Mouse (Mus musculus) spleen, postnatal 4 days (tissue): ENCODE results near the gene Sec16b.

Source experiments
- DNase-seq, 2 experiments: peaks; one replicate each; pipeline ENCODE4 v3.0.0; 2022; ENCODE audit warnings: low spot score in 2 of 2

Gene Sec16b

GRCm38 (mm10) chr1:157506522-157506921 is at the start of gene Sec16b:
Sec16b (plus strand) TSS chr1:157506728.
- DNase-seq = no peak

- no peak for DNase-seq
Observed at GRCm38 (mm10) chr1:157457789-157458188, 48.7 kb upstream of the Sec16b start.

- DNase-seq = peak; percentile 74 to 87
Observed at GRCm38 (mm10) chr1:157458421-157459208, 47.9 kb upstream of the Sec16b start, which contains the start of gene Cryzl2. Cryzl2 (plus strand) TSS chr1:157458577.

- DNase-seq = no peak
Observed at GRCm38 (mm10) chr1:157459904-157460303, 46.6 kb upstream of the Sec16b start.

- DNase-seq = no peak
Observed at GRCm38 (mm10) chr1:157461276-157461675, 45.3 kb upstream of the Sec16b start.

- DNase-seq = no peak
Observed at GRCm38 (mm10) chr1:157462336-157462735, 44.2 kb upstream of the Sec16b start.

GRCm38 (mm10) chr1:157465194-157465593 is 41.3 kb upstream of the Sec16b start:
- no peak for DNase-seq

- DNase-seq = no peak
Observed at GRCm38 (mm10) chr1:157467866-157468265, 38.7 kb upstream of the Sec16b start.

GRCm38 (mm10) chr1:157470761-157471386 is 35.7 kb upstream of the Sec16b start:
- no peak for DNase-seq

- no peak for DNase-seq
Observed at GRCm38 (mm10) chr1:157472716-157473115, 33.8 kb upstream of the Sec16b start.

- DNase-seq = no peak
Observed at GRCm38 (mm10) chr1:157474865-157475264, 31.7 kb upstream of the Sec16b start.

GRCm38 (mm10) chr1:157476231-157476630 is 30.3 kb upstream of the Sec16b start:
- DNase-seq = no peak

- DNase-seq = no peak
Observed at GRCm38 (mm10) chr1:157480090-157480489, 26.4 kb upstream of the Sec16b start.

- DNase-seq = no peak
Observed at GRCm38 (mm10) chr1:157480901-157481300, 25.6 kb upstream of the Sec16b start.

- DNase-seq = no peak
Observed at GRCm38 (mm10) chr1:157481666-157482065, 24.9 kb upstream of the Sec16b start.

- DNase-seq = no peak
Observed at GRCm38 (mm10) chr1:157484161-157484560, 22.4 kb upstream of the Sec16b start.

- DNase-seq = no peak
Observed at GRCm38 (mm10) chr1:157500657-157501056, 5.9 kb upstream of the Sec16b start.

GRCm38 (mm10) chr1:157501352-157501945 is 5.1 kb upstream of the Sec16b start:
- DNase-seq = no peak

GRCm38 (mm10) chr1:157503071-157503470 is 3.5 kb upstream of the Sec16b start:
- DNase-seq = no peak

GRCm38 (mm10) chr1:157506995-157507595 is 567 bp downstream of the Sec16b start:
- DNase-seq = no peak

- no peak for DNase-seq
Observed at GRCm38 (mm10) chr1:157507814-157508213, 1.3 kb downstream of the Sec16b start.

- DNase-seq = no peak
Observed at GRCm38 (mm10) chr1:157512690-157513448, 6.3 kb downstream of the Sec16b start.
